Mouse (Mus musculus) bone marrow macrophage, adult 2 months (primary cell): ENCODE data around the gene Adssl1. TPM values are rescaled to one million over a fixed set of nuclear protein-coding genes. Genes with fewer than 3 reads are reported as not detected.

Source experiments
- H3K27ac ChIP-seq: 2 replicates; pipeline ENCODE4 v1.5.1; 2012; ENCODE audit warnings: low read depth, low read length; ENCODE audit not compliant: insufficient read depth
- H3K4me1 ChIP-seq: 2 replicates; pipeline ENCODE4 v1.6.1; 2012; ENCODE audit warnings: low read length; ENCODE audit not compliant: control insufficient read depth, insufficient read depth
- H3K4me3 ChIP-seq: 2 replicates; pipeline ENCODE4 v1.5.1; 2012; ENCODE audit warnings: mild to moderate bottlenecking, low read length, moderate library complexity; ENCODE audit not compliant: insufficient read depth
- CTCF ChIP-seq: IDR thresholded peaks from 2 replicates; pipeline ENCODE4 v1.5.1; 2012; ENCODE audit warnings: low read depth, mild to moderate bottlenecking, low read length, moderate library complexity
- POLR2A ChIP-seq: IDR thresholded peaks from 2 replicates; pipeline ENCODE4 v1.6.1; 2012; ENCODE audit warnings: mild to moderate bottlenecking, low read depth, low read length, borderline replicate concordance
- polyA plus RNA-seq: library from polyadenylated mRNA; stranded (reverse); fragments of >200 nt; gene quantifications from 2 replicates; pipeline ENCODE4 v1.2.4, GENCODE M21; 2012; ENCODE audit not compliant: missing spikeins, insufficient read depth, insufficient read length

Gene Adssl1
- polyA plus RNA-seq, 1 experiment = 38.5 TPM

GRCm38 (mm10) chr12:112661327-112661605 is 41.4 kb downstream of the Adssl1 start:
- TF ChIP-seq POLR2A (no peak), CTCF (no peak)
- Histone ChIP-seq H3K4me3 (no peak overlapping the region), H3K27ac (no peak overlapping the region), H3K4me1 (peaks cover 8% of the 10 kb centered on the region)

DNA sequence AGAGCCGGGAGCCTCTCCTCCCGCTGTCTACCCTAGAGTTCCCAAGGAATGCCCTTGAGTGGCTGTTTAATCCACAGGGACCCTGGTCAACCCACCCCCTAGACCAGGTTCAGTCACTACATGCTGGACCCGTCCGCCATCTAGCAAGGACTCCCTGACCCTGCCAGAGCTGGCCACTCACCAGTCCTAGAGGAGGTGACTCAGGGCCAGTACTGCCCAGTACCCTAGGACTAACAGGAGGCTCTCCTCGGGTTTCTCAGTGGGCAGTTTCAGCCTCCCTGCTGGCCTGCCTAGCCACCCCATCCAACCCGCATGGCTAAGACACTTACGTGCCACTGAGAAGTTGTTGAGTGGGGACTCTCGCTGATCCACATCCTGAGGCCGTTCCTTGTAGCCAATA is 42.0 kb downstream of the Adssl1 start:
- H3K4me1 ChIP-seq = peaks cover 13% of the 10 kb centered on the region
- H3K4me3 ChIP-seq = no peak overlapping the region
- no peak for TF ChIP-seq CTCF
- TF ChIP-seq POLR2A = no peak
- H3K27ac ChIP-seq = no peak overlapping the region

- H3K27ac ChIP-seq = no peak overlapping the region
- TF ChIP-seq POLR2A (no peak), CTCF (no peak)
- H3K4me3 ChIP-seq = no peak overlapping the region
- peaks cover 21% of the 10 kb centered on the region for H3K4me1 ChIP-seq
These were observed 43.5 kb downstream of the Adssl1 start for GRCm38 (mm10) chr12:112663303-112663702.

- Histone ChIP-seq H3K4me1 (peaks cover 25% of the 10 kb centered on the region), H3K27ac (no peak overlapping the region), H3K4me3 (no peak overlapping the region)
- TF ChIP-seq POLR2A = no peak
- no peak for TF ChIP-seq CTCF
These were observed 43.9 kb downstream of the Adssl1 start for GRCm38 (mm10) chr12:112663716-112664115.

DNA sequence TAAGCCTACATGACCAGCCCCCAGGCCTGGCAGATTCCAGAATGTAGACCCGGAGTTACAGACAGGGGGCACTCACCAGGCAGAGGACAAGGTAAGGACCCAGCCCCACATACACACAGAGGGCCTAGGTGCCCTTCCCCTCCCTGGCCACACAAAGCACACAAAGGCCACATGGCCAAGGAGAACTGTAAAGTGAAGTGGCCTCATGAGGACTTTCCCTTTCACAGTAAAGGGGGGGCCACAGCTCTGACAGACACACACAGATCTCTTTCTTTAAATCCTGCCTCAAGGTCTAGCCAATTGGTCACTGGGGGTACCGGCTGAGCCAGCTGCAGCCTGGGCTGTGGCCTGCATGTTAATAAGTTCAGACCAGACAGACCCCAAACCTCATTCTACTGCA is 44.3 kb downstream of the Adssl1 start:
- Histone ChIP-seq H3K4me1 (peaks cover 29% of the 10 kb centered on the region), H3K4me3 (no peak overlapping the region), H3K27ac (no peak overlapping the region)
- no peak for TF ChIP-seq CTCF
- TF ChIP-seq POLR2A = no peak

GRCm38 (mm10) chr12:112664656-112665055 is 44.8 kb downstream of the Adssl1 start:
- no peak for TF ChIP-seq POLR2A
- Histone ChIP-seq H3K4me1 (peaks cover 35% of the 10 kb centered on the region), H3K4me3 (no peak overlapping the region), H3K27ac (no peak overlapping the region)

DNA sequence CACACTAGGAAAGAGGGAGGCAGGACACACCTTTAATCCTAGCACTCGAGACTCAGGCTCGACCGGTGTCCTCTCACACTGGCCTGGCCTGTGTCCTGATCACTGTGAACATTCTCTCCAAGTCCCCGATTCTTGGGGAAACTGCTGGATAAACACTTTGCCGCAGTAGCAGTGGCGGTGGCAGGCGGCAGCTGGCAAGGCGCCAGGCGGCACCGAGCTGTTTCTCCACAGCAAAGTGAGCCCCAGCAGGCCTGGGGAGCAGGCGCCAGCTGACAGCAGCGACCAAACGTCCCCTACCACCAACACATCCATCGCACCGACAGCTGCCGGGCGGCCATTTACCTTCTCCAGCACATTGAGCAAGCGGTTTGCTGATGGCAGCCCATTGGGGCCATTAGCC is 45.6 kb downstream of the Adssl1 start:
- TF ChIP-seq POLR2A = no peak
- TF ChIP-seq CTCF = no peak
- Histone ChIP-seq H3K27ac (no peak overlapping the region), H3K4me1 (peaks cover 43% of the 10 kb centered on the region), H3K4me3 (no peak overlapping the region)

GRCm38 (mm10) chr12:112665881-112666544 is 46.2 kb downstream of the Adssl1 start:
- Histone ChIP-seq H3K27ac (no peak overlapping the region), H3K4me3 (no peak overlapping the region), H3K4me1 (peaks cover 48% of the 10 kb centered on the region)
- TF ChIP-seq CTCF (no peak), POLR2A (no peak)

DNA sequence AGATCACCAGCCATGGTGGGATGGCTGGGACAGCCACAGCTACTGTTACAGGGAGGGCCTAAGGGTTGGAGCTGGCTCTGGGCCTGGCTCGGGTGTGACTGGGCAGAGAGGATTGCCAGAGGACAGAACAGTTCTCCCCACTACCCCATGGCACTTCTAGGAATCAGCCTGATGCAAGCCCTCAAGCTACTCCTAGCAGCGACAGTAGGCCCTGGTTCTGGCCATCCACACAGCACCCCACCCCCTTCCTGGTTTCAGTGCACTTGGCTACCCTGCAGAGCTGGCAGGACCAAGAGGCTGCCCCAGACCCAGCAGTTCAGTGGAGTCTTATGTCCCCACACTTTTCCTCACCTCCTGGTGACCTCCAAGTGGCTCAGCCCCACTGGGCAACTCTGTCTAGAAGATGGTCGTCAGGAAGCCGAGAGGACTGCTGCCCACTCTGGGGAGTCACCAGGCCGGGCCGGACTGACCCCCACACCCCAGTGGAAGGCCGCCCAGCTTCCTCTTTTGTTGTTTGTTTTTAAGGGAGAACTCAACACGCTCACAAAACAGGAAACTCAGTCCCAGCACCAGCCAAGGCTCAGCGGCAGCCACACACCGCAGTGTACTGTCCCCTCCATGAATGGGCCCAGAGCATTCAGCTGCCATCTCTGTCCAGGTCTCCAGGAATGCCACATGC is 47.9 kb downstream of the Adssl1 start:
- Histone ChIP-seq H3K4me3 (peak overlapping the region; percentile 50), H3K27ac (peak overlapping the region; percentile 88), H3K4me1 (peaks cover 65% of the 10 kb centered on the region)
- TF ChIP-seq CTCF (no peak), POLR2A (no peak)

GRCm38 (mm10) chr12:112670718-112671393 is 51.0 kb downstream of the Adssl1 start:
- Histone ChIP-seq H3K4me3 (no peak overlapping the region), H3K4me1 (peaks cover 58% of the 10 kb centered on the region), H3K27ac (peak overlapping the region; percentile 19)
- TF ChIP-seq POLR2A (no peak), CTCF (no peak)
